Mouse (Mus musculus) thymus, adult 2 months (tissue): ENCODE results near the gene Psmc3ip. TPM values are rescaled to one million over a fixed set of nuclear protein-coding genes. Genes with fewer than 3 reads are reported as not detected.
A peak's percentile ranks its signal among the peaks of the same experiment; 100 is the strongest.

Experiments
- DNase-seq: peaks from one replicate; pipeline ENCODE4 v3.0.0; 2021
- H3K27ac ChIP-seq: fragments of 200-500 bp; 2 replicates; pipeline ENCODE4 v1.5.1; 2012; ENCODE audit warnings: low read length, control low read depth; ENCODE audit not compliant: control insufficient read depth, insufficient read depth
- H3K27me3 ChIP-seq: fragments of 200-500 bp; 2 replicates; pipeline ENCODE4 v1.6.1; 2012; ENCODE audit warnings: mild to moderate bottlenecking, low read length, moderate library complexity, mixed read lengths; ENCODE audit not compliant: control insufficient read depth, insufficient read depth
- H3K36me3 ChIP-seq: fragments of 200-500 bp; 2 replicates; pipeline ENCODE4 v1.6.1; 2012; ENCODE audit warnings: mild to moderate bottlenecking, low read length, moderate library complexity; ENCODE audit not compliant: control insufficient read depth, insufficient read depth
- H3K4me1 ChIP-seq: fragments of 200-500 bp; replicated peaks from 2 replicates; pipeline ENCODE4 v1.6.1; 2012; ENCODE audit warnings: low read length; ENCODE audit not compliant: control insufficient read depth, insufficient read depth
- H3K4me3 ChIP-seq: fragments of 200-500 bp; 2 replicates; pipeline ENCODE4 v1.5.1; 2012; ENCODE audit warnings: mild to moderate bottlenecking, low read length, control low read depth, moderate library complexity; ENCODE audit not compliant: control insufficient read depth, insufficient read depth
- CTCF ChIP-seq: fragments of 200-500 bp; IDR thresholded peaks from 2 replicates; pipeline ENCODE4 v1.5.1; 2012; ENCODE audit warnings: mild to moderate bottlenecking, control low read depth, low read length, moderate library complexity, borderline replicate concordance; ENCODE audit not compliant: control insufficient read depth, poor library complexity, insufficient read depth; ENCODE audit errors: extremely low read depth
- POLR2A ChIP-seq: fragments of 200-500 bp; IDR thresholded peaks from 2 replicates; pipeline ENCODE4 v1.6.1; 2012; ENCODE audit warnings: mild to moderate bottlenecking, low read length, control low read depth, moderate library complexity; ENCODE audit not compliant: control insufficient read depth, poor library complexity, insufficient read depth; ENCODE audit errors: extremely low read depth
- WGBS: fragments of 180-500 bp; shearing (Covaris S2); methylation state at CpG from one replicate; pipeline ENCODE4 v1.1.7; 2018; 5-methylcytosine and 5-hydroxymethylcytosine counted together
- polyA plus RNA-seq: library from polyadenylated mRNA; depleted of rRNA; stranded (reverse); fragments of >200 nt; gene quantifications from 2 replicates; pipeline ENCODE4 v1.2.3, GENCODE M21; 2012

Psmc3ip gene
- polyA plus RNA-seq, 1 experiment: 6.0 TPM

DNA sequence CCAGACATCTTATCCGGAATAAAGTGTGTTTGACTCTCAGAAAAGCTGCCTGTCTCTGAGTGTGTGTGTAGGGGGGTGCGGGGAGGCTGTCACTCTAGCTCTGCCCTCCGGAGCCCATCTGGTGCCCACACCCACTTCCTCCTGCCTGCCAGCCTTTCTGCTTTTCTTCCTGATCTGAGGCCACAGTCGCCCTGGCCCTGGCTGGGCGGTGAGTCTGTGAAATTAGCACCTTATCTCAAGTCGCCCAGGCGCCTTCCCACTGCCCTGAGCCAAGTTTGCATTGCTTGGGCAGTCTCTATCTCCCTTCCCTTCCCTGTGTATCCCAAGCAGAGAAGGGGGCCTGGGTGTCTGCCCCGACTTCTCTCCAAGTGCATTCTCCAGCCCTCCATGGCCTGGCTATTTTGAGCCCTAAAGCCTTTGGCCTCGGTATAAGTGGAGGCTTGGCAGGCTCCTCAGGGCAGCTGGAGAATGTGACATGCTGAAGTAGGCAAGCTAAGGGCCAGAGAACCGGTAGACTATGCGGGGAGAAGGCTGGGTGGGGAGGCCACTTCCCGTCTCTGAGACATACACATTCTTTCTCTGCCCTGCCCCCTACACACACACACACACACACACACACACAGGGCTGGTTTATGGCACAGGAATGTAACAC is 31.4 kb downstream of the Psmc3ip start:
- Histone ChIP-seq H3K36me3 (no peaks in the 10 kb centered on the region), H3K4me3 (peak overlapping the region; percentile 33), H3K4me1 (peaks cover 58% of the 10 kb centered on the region), H3K27me3 (no peaks in the 10 kb centered on the region), H3K27ac (peak overlapping the region; percentile 90)
- 2% methylated on average over 12 of the region's 12 CpGs for WGBS
- peak; percentile 85 for DNase-seq
- TF ChIP-seq CTCF: no peak
- TF ChIP-seq POLR2A: peak; percentile 57; the same call in 1 of the 2 replicates

DNA sequence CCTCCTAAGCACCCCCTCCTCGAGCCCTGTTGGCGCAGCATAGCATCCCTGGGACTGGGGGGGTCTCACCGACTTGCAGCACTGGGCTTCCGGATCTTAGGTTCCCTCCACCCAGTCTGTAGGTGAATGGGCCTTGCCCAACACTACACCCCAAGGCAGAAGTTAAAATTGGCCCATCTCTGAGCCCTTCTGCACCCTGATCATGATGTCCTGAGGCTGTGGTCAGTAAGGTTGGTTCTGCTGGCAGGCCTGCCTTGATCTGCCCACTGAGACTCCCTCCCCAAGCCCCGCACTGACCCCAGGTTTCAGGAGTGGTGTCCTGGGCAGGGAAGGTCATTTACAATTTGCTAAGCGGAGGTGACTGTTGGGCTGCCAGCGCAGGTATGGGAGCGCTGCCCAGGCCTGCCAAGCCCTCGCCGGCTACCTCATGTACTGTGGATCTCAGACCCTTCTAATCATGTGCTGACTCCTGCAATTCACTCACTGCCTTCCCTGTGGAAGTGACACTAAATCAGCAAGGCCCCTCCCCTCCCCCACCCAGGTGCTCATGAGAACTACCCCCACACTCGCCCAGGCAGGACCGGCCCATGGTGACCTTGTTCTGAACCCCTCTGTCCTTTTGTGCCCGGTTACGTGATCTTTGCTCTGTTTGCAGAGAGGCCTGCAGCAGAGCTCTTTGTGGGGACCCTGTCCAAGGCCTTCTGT is 32.1 kb downstream of the Psmc3ip start:
- Histone ChIP-seq H3K27ac (peak overlapping the region; percentile 90), H3K27me3 (no peaks in the 10 kb centered on the region), H3K4me1 (peaks cover 58% of the 10 kb centered on the region), H3K4me3 (peak overlapping the region; percentile 4), H3K36me3 (no peaks in the 10 kb centered on the region)
- 58% methylated on average over 14 of the region's 14 CpGs for WGBS
- TF ChIP-seq POLR2A: no peak
- no peak for TF ChIP-seq CTCF
- DNase-seq: no peak

DNA sequence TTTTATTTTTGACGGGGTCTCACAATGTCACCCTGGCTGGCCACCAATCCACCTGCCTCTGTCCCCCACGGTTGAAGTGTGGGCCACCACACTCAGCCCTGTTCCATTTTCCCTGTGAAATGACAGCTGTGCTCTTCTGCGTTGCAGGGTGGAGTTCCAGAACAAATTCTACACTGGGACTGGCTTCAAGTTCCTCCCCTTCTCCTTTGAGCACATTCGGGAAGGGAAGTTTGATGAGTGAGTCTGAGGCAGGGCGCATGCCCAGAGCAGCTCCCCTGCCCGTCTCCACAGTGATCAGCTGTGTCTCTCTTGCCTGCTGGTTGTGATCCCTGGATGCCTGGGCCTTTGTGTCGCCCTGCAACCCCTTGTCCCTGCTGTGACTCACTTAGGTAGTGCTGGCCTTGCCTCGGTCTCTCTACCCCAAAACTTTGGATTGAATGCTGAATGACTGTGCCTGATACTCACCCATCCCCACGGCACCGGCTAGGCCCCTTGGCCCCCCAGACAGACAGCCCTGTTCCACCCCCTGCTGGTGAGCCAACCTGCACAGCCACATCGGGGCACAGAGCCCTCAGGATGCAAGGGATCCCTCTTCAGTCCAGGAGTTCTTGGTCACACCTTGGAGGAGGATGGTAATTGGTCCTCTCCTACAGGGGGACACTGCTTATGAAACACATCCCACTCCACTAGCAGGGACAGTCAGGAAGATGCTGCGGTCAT is 32.9 kb downstream of the Psmc3ip start:
- TF ChIP-seq CTCF (no peak), POLR2A (no peak)
- no peak for DNase-seq
- Histone ChIP-seq H3K36me3 (no peaks in the 10 kb centered on the region), H3K4me1 (peaks cover 58% of the 10 kb centered on the region), H3K4me3 (no peak overlapping the region), H3K27me3 (no peaks in the 10 kb centered on the region), H3K27ac (no peak overlapping the region)
- WGBS: 67% methylated on average over 12 of the region's 12 CpGs

DNA sequence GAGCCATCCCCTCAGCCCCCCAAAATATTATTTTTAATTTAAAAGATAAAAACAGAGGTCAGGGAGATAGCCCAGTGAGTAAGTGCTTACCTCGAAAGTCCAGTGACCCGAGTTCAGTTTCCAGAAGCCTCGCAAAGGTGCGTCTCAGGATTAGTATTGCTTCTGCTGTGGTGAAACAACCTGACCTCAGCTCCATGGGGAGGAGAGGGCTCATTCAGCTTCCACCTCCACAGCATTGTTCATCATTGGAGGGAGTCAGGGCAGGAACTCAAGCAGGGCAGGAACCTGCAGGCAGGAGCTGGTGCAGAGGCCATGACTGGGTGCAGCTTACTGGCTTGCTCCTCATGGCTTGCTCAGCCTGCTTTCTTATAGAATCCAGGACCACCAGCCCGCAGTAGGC is 34.2 kb downstream of the Psmc3ip start:
- H3K36me3 ChIP-seq: no peaks in the 10 kb centered on the region
- 97% methylated on average over 5 of the region's 5 CpGs for WGBS
- no peak overlapping the region for H3K27ac ChIP-seq
- H3K27me3 ChIP-seq: no peaks in the 10 kb centered on the region
- TF ChIP-seq POLR2A (no peak), CTCF (no peak)
- DNase-seq: no peak
- H3K4me1 ChIP-seq: peaks cover 48% of the 10 kb centered on the region
- H3K4me3 ChIP-seq: no peak overlapping the region

DNA sequence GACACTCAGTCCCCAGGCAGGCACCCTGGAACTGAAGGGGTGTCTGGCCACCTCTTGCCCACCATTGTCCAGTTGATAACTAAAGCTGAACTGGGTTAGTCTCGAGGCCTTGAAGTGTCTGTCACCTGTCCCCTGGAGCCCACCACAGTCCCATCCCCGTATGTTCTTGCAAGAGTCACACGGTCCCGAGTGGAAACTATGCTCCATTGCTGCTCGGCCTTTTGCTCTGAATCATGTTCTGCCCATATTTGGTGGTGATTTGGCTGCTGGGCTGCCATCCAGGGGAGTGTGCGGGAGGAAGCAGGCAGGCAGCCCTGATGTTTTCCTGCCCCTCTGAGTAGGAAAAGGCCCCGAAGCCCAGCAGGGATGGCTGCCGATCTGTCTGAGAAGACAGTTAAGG is 35.1 kb downstream of the Psmc3ip start:
- TF ChIP-seq POLR2A: no peak
- no peak for TF ChIP-seq CTCF

DNA sequence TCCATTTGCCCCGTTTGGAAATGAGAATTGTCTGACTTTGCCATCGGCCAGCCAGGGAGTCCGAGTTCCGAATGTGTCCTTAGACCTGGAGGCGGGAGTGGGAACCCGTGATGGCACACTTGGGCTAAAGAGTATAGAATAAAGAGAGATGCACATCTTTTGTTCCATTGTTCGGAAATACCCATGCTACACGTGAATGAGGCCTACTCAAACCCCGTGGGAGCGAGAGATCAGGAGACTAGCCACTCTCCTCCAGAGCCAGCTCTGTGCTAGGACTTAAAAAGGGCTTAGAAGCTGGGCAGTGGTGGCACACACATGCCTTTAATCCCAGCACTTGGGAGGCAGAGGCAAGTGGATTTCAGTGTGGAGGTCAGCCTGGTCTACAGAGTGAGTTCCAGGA is 35.8 kb downstream of the Psmc3ip start:
- Histone ChIP-seq H3K4me3 (no peak overlapping the region), H3K27ac (no peak overlapping the region), H3K4me1 (peaks cover 42% of the 10 kb centered on the region), H3K27me3 (no peaks in the 10 kb centered on the region), H3K36me3 (no peaks in the 10 kb centered on the region)
- DNase-seq: no peak
- WGBS: 94% methylated on average over 10 of the region's 10 CpGs
- TF ChIP-seq CTCF: no peak
- no peak for TF ChIP-seq POLR2A

More for the DNA sequence above, 35.1 kb downstream of the Psmc3ip start:
- no peak overlapping the region for H3K4me3 ChIP-seq
- no peak for DNase-seq
- 35% methylated on average over 8 of the region's 8 CpGs for WGBS
- peak overlapping the region; percentile 44; the same call in 1 of the 2 replicates for H3K27ac ChIP-seq
- peaks cover 47% of the 10 kb centered on the region for H3K4me1 ChIP-seq
- H3K36me3 ChIP-seq: no peaks in the 10 kb centered on the region
- no peaks in the 10 kb centered on the region for H3K27me3 ChIP-seq
